Mouse (Mus musculus) CD4-positive, CD25-positive, alpha-beta regulatory T cell, adult 4 months (primary cell): Measurements from ENCODE around the gene Stat5b. TPM values are rescaled to one million over a fixed set of nuclear protein-coding genes. Genes with fewer than 3 reads are reported as not detected.

Experiments
- ATAC-seq: one replicate; pipeline ENCODE4 v1.8.0; 2017
- polyA plus RNA-seq, 2 experiments: library from polyadenylated mRNA; unstranded; fragments of 100-300 nt; shearing (Covaris generic); gene quantifications; one replicate each; pipeline ENCODE4 v1.2.1; 2017

The Stat5b gene
- polyA plus RNA-seq, 2 experiments from 2014 or later: 39.3 to 53.2 TPM

GRCm38 (mm10) chr11:100865618-100866017 lies 15.1 kb upstream of the Stat5b start:
- ATAC-seq: no peak

DNA sequence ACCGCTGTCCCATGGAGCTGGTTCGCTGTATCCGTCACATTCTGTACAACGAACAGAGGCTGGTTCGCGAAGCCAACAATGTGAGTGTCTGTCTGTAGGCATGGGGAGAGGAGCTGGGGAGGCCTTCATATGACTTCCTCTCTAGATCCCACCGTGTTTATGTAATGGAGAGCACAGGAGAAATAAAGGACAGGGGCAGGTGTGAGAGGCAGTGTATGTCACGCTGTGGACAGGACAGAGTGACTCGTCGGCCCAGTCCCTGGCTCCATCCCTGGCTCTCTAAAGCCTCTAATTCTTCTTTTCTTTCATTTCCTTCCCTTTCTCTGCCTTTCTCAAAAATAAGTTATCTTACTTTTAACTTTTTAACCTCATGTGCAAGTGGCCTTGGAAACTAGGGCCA lies 12.6 kb upstream of the Stat5b start:
- ATAC-seq: no peak

DNA sequence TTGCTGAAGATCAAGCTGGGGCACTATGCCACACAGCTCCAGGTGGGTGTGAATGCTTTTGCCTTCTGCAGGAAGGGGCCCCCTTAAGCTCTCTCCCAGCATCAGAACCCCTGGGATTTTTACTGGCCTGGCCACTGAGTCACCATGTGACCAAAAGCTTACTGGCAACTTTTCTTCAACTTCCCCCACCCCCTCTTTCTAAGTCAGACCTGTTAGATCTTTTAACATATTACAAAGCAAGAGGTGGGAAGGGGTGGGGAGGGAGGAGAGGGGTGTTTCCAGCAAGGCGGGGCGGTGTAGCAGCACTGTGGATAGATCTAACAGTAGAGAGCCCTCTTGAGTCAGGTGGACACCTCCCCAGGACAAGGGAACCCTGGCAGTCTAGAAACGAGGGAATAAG lies 11.3 kb upstream of the Stat5b start:
- ATAC-seq: no peak

GRCm38 (mm10) chr11:100861335-100861734 lies 10.8 kb upstream of the Stat5b start:
- ATAC-seq: no peak

- ATAC-seq: peak; percentile 97
These were observed 9.9 kb upstream of the Stat5b start for GRCm38 (mm10) chr11:100860198-100861048.

DNA sequence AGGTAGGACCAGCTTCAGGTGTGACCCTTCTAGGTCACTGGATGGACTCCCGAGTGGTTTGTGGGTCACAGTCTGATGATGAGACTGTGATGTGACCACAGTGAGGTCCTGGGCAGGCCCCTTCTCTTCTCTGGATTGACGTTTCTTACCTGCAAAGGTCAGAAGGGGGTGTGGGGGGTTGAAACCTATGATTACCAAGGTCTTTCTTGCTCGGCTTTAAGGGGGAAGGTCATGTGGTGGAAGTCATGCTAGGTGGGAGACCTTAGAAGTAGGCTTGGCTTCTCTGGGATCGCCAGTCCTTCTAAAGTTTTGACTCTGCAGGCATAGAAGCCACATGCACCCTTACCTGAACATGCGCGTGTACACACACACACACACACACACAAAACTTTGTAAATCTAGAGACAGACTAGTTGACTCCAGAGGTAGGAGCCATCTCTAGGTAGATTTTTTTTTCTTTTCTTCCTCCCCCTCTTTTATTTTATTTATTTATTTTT lies 9.1 kb upstream of the Stat5b start:
- ATAC-seq: no peak

GRCm38 (mm10) chr11:100858935-100859578 lies 8.5 kb upstream of the Stat5b start, which contains the start of gene Stat5a:
Gene Stat5a (plus strand): TSS chr11:100859351.
- no peak for ATAC-seq

DNA sequence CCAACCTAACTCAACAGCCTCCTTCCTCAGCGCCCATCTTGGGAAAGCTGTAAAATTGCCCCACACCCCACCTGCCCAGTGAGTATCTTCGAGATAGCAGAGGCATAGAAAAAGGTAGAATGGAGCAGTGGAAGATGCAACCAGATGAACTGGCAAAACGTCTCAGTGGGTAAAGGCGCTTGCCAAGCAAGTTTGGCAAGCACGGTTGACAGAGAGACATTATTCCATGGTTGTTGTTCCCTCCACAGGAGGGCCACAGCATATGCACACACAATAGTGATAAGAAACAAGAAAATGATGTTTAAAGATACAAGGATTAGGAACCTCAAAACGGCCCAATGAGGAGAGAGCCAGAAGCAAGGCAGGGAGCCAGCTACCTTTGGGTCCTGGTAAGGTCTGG lies 7.4 kb upstream of the Stat5b start:
- no peak for ATAC-seq

- ATAC-seq: no peak
These were observed 4.7 kb upstream of the Stat5b start for GRCm38 (mm10) chr11:100855178-100855577.

DNA sequence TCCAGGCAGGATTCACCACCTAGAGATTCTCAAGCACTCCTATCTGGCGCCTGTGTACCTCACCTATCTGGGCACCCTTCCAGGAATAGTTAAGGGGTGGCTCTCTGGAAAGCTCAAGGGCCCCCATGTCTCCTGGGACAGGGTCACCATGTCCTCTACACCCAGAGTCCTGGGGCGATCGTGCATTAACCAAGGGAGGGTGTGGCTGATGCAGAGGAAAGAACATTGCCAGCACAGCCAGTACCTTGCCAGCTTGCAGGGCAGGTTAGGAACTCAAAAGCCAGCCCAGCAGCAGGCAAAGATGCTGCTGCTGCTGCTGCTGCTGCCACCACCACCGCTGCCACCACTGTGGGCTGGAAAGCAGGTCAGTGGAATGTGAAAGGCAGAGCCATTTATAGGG lies 3.7 kb upstream of the Stat5b start:
- ATAC-seq: no peak

DNA sequence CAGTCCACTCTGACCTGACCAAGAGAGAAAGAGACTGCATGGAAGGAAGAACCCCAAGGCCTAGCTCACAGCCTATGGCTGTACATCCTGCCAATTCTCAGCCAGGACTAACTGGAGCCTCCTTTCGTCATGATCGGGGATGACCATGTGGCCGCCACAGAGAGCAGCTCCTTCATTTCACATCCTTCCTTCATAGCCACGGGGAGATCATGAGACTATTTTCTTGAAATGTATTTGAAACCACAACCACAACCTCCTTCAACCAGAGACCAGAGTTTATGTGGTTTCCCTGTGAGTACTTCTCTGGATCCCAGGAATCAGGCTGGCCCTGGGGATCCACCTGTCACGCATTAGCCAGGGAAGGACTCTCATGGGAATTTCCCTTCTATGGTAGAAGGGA lies 2.5 kb upstream of the Stat5b start:
- no peak for ATAC-seq

DNA sequence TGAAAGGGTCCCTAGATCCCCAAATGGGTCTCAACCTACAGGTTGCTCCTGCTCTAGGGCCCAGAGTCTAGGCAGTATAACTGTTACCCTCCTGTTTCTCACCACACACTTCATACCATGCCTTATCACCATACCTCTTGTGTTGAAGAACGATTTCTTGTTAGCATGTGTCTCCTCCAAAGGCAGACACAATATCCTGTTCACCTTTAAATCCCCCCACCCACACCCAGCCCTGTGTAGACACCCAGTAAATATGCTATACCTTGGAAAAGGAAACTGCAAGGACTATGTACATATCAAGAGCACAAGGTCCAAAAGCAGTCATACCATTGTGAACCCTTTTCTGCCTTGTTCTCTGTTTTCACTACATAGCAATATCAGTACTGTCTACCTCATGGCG lies 1.6 kb upstream of the Stat5b start:
- ATAC-seq: no peak

GRCm38 (mm10) chr11:100850778-100851528 lies 429 bp upstream of the Stat5b start:
- no peak for ATAC-seq

GRCm38 (mm10) chr11:100849456-100850037 lies 977 bp downstream of the Stat5b start:
- no peak for ATAC-seq

DNA sequence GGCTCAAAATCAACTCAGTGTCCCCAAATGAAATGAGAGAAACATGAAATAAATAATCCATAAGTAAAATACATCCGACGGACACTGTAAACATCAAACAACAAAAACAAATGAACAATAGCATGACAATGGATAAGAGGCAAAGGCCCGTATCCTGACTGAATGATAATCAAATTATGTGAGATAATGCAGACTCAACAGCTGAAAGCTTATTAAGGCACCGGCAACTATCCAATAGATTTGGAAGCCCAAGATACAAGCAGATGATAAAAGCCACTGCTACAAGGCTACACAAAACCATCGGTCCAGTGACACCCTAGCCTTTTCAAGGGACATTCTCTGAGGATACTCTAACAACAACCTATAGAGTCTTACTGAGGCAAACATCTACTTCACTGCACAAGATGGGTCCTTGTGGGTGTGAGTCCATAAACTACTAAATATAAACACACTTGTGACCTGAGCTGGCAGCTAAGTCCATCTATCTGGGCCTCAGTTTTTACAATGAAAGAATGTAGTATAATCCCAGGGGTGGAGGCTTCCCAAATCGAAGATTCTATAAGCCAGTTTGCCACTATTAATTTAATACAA lies 1.6 kb downstream of the Stat5b start:
- no peak for ATAC-seq

DNA sequence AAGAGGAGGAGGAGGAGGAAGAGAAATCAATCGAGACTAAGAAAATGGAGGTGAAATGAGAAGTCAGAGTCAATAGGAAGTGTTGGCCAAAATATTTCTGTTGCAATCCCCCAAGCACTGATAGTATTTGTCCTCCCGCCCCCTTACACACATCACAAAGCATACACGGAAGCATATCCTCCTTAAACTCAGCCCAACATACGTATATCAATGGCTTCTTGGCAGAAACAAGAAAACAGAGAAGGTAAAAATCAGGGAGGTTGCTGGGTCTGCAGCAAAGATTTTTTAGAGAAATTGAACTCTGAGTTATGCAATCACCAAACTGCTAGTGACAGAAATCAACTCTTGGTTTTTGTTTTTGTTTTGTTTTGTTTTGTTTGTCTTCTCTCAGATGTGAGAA lies 2.4 kb downstream of the Stat5b start:
- ATAC-seq: peak; percentile 56

DNA sequence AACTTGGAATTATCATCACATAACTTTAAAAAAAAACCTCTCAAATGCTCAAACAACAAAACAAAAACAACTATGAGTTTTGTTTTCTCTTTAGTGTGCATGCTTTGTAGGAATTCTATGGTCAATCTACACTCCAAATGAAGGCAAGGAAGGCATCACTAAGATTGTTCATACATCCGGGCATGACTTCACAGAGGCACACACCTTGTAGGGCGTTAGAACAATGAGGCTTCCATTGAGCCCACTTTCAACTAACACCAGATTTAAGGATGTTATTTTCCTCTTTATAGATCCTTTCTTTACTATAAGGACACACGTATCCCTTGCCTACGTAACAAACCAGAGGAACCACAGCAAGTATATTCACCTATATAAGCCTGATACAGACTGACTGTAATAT lies 3.0 kb downstream of the Stat5b start:
- peak; percentile 15 for ATAC-seq

GRCm38 (mm10) chr11:100845793-100846192 lies 4.7 kb downstream of the Stat5b start:
- ATAC-seq: peak; percentile 49

DNA sequence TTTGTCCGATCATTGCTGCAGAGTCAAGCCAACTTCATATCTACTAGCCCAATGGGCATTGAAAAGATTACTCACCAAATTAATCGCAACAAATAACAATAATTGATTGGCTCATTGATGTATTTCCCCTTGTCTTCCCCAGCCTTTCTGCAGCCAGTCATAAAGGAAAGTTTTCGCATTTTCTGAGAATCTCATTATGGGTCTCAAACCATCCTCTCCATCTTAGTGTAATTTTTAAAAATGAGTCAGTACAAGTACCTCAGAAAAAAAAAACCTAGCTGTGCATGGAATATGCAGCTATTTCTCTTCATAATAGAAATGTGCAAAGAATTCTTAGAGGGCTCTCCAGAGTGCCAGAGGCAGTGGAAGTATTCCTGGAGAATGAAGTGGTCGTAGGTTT lies 6.4 kb downstream of the Stat5b start:
- no peak for ATAC-seq

DNA sequence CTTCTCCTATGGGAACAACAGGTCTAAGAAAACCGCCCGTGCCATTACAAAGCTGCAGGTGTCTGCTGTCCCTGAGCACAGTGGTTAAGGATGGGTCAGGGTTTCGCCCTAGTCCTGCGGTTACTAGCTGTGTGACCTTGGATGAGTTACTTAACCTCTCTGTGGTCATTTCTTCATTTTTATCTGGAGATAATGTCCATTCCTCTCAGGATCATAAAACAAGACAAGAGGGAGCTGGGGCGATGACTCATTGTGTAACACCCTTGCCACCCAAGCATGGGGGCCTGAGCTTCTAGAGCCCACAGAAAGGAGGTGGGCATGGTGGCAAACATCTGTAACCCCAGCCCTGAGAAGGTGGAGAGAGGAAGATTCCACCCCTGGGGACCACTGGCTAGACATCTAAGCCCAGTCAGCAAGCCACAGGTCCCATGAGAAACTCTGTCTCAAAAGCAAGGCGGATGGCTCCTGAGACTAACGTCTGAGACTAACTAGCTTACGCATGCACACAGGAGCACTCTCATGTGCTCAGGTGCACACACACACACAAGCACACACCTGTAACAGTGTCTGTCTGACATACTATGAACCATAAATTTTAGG lies 7.4 kb downstream of the Stat5b start:
- ATAC-seq: no peak

DNA sequence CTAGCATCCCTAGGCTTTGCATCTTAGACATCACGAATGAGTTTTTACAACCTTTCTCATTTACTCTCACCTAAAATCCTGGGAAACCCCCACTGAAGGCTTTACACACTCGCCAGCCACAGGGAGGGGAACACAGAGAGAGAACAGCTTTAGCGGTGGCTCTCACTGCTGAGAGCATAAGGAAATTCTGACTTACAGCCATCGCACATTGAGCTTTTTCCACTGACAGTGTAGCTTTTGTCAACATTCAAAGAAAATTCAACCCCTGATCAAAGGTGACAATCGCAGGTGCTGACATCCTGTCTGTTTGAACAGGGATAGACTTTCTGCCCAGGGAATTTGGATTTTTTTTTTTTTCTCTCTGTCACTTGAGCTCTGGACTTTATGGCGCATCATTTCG lies 8.5 kb downstream of the Stat5b start:
- peak; percentile 42 for ATAC-seq

DNA sequence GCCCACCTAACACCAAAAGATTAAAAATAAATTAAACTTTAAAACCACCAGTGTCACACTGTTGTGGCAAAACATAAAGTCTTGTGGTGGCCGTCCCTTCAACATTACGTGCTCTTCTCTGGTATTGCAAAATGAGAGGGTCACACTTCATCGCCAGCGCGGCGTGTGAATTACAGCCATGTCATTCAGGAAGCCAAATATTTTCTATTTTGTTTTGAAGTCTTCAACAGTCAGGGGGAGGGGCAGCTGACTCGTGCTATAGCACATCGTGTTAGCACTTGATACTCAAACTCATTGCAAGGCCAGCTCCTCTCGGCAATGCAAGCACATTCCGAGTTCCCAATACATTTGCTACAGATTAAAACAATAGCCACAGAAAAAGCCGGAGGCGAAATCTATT lies 9.7 kb downstream of the Stat5b start:
- peak; percentile 44 for ATAC-seq
